Mouse (Mus musculus) liver, adult 10 weeks (tissue): ENCODE measurements around the gene Npsr1. TPM values are rescaled to one million over a fixed set of nuclear protein-coding genes. Genes with fewer than 3 reads are reported as not detected.

Experiments used
- polyA plus RNA-seq: library from polyadenylated mRNA; stranded (reverse); fragments of 350-450 nt; fragmentation: Illumina TruSeq; extraction: RNeasy Lipid Tissue Mini Kit (QIAGEN cat#74804); gene quantifications from one replicate; pipeline ENCODE4 v1.2.3, GENCODE M21; 2014; ENCODE audit warnings: low read depth, low replicate concordance

Gene Npsr1
- polyA plus RNA-seq = not detected

DNA sequence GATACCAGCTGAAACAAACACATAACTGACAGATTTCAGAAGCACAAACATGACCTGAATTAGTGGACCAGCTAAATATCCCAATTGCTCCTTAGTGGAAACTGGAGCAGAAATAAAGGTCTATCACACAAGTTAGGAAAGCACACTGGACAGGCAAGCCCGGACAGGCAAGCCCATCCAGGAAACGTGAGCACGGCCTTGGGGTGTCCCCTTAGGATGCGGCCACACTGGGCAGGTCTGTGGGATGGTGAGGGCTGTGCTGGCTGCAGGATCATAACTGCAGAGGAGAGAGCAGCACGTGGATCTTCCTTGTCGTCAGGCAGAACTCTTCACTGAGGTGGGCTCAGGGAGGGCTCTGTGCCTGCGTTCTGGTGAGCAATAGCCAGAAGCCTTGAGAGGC is at the start of gene Npsr1:
Gene Npsr1 (plus strand): TSS at position 301 of the 400 bp plus-strand sequence.

